Mouse (Mus musculus) forebrain, embryonic 16.5 days (tissue): ENCODE results near the gene Diras2. TPM values are rescaled to one million over a fixed set of nuclear protein-coding genes. Genes with fewer than 3 reads are reported as not detected.

Experiments used
- ATAC-seq: fragments of 200-750 bp; cut with Nextera tagmentation; 2 replicates; pipeline ENCODE4 v1.8.0; 2017; ENCODE audit warnings: mild to moderate bottlenecking, moderate library complexity
- H3K27ac ChIP-seq: fragments of 300-500 bp; sonication (generic); 2 replicates; pipeline ENCODE4 v1.5.1; 2014; ENCODE audit warnings: low read length, control low read depth
- H3K27me3 ChIP-seq: fragments of 300-500 bp; sonication (generic); replicated peaks from 2 replicates; pipeline ENCODE4 v1.6.1; 2014; ENCODE audit warnings: low read length; ENCODE audit not compliant: control insufficient read depth, insufficient read depth
- H3K36me3 ChIP-seq: fragments of 300-500 bp; sonication (generic); 2 replicates; pipeline ENCODE4 v1.6.1; 2014; ENCODE audit not compliant: control insufficient read depth, insufficient read depth
- H3K4me1 ChIP-seq: fragments of 300-500 bp; sonication (generic); replicated peaks from 2 replicates; pipeline ENCODE4 v1.6.1; 2014; ENCODE audit warnings: low read length; ENCODE audit not compliant: control insufficient read depth, insufficient read depth
- H3K4me2 ChIP-seq: fragments of 300-500 bp; sonication (generic); 2 replicates; pipeline ENCODE4 v1.6.1; 2014; ENCODE audit warnings: mild to moderate bottlenecking, low read length, control low read depth
- H3K4me3 ChIP-seq: fragments of 300-500 bp; sonication (generic); replicated peaks from 2 replicates; pipeline ENCODE4 v1.5.1; 2014; ENCODE audit warnings: mild to moderate bottlenecking, low read length, control low read depth
- H3K9ac ChIP-seq: fragments of 300-500 bp; sonication (generic); replicated peaks from 2 replicates; pipeline ENCODE4 v1.6.1; 2014; ENCODE audit warnings: low read depth, low read length, control low read depth
- H3K9me3 ChIP-seq: fragments of 300-500 bp; sonication (generic); 2 replicates; pipeline ENCODE4 v1.6.1; 2016; ENCODE audit warnings: low read length; ENCODE audit not compliant: control insufficient read depth
- WGBS: fragments of 180-500 bp; shearing (Covaris S2); extraction: QIAGEN DNeasy Blood & Tissue Kit; methylation state at CpG from one replicate; pipeline ENCODE4 v1.1.7; 2014; 5-methylcytosine and 5-hydroxymethylcytosine counted together
- polyA plus RNA-seq: library from polyadenylated mRNA; unstranded; fragments of >200 nt; fragmentation: Nextera tagmentation; extraction: Ambion mirVana; gene quantifications from 2 replicates; pipeline ENCODE4 v1.2.1, GENCODE M21; 2015

Diras2 gene
- polyA plus RNA-seq, 1 experiment from 2014 or later: 4.3 TPM

DNA sequence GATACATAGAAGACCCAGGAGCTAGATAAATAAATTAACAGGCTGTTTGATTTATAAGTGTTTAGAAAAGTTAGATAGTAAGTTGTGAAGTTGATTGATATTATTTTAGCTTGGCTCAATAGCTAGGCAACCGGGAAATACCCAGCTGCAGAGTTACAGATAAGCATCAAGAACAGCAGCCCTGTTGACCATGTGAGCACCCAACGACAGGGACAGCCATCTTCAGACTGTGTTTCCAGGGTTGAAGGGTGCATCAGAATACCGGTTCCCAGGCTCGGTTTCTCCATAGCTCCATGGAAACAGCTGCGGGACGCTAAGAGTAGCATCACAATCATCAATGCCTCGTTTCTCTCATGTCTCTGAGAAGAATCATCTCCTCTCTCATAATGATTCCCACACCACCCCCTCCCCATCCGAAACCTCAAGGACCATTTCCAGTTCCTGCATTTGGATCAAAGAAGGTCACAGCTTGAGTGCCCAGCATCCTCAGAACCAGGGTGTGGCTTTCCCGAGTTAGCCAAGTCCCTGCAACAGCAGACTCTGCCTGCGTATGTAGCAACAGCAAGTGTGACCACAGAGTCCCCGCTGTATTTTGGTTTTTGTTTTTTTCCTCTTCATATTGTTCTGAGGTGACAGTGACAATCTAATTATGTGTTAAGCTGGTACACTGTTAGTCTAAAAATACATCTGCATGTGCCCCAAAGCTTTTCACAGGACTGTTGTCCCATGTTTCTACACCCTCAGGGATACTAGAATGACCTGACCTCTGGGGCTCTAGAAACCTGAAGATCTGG is 40.7 kb upstream of the Diras2 start:
- no peaks in the 10 kb centered on the region for H3K9me3 ChIP-seq
- 0 out of 2 replicates have a peak, but pooled peaks cover 2% of the 10 kb centered on the region for H3K27me3 ChIP-seq
- no peak overlapping the region for H3K9ac ChIP-seq
- H3K4me3 ChIP-seq: no peak overlapping the region
- H3K4me2 ChIP-seq: no peak overlapping the region
- 85% methylated on average over 11 of the region's 11 CpGs for WGBS
- no peaks in the 10 kb centered on the region for H3K36me3 ChIP-seq
- H3K4me1 ChIP-seq: peaks cover 5% of the 10 kb centered on the region; the same call in 1 of the 2 replicates
- no peak overlapping the region for H3K27ac ChIP-seq
- no peak for ATAC-seq

DNA sequence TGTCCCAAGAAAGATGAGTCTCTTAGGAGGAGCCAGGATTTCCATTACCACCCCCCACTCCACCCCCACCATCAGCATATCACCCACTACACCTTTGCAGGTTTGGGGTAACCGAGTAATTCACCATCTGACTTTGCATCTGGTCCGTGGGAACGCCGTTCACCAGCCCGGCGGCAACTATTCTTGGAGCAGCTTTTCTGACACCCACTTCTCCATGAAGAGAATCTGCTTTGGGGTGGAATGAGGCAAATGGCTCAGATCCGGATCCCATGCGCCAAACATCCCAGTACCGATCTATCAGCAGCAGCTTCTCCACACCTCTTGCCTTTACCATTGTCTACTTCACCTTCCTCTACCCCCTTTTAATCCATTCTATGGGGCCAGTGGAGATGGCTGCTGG is 39.2 kb upstream of the Diras2 start:
- H3K4me2 ChIP-seq: no peak overlapping the region
- H3K9me3 ChIP-seq: no peaks in the 10 kb centered on the region
- no peaks in the 10 kb centered on the region for H3K27me3 ChIP-seq
- WGBS: 87% methylated on average over 9 of the region's 9 CpGs
- no peaks in the 10 kb centered on the region for H3K36me3 ChIP-seq
- H3K9ac ChIP-seq: no peak overlapping the region
- no peak overlapping the region for H3K4me3 ChIP-seq
- H3K27ac ChIP-seq: no peak overlapping the region
- H3K4me1 ChIP-seq: peaks cover 6% of the 10 kb centered on the region
- no peak for ATAC-seq

DNA sequence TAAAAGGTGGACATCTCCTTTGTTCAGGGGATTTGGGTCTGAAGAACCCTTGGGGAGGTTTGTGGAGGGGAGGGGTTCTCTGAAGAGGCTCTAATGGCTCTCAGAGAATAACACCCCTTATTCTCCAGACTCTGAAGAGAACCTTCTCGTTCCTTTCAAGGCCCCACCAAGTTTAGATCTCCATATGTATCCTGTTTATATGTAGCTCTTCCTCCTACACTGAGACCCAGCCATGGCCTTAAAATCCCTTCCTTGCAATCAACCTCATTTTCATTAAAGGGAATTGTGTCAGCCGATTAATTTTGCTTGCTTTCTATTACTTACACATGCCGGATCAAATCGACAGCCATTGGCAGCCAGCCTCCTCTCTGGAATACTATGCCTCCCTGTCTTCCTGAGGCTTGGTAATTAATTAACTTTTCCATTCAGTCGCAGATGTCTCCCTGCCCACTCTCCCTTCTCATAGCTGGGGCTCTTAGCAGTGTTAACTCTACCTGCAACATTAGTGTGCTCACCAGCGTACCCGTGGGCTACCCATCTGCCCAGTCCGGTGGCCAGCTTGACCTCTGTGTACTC is 38.2 kb upstream of the Diras2 start:
- Histone ChIP-seq H3K27me3 (no peaks in the 10 kb centered on the region), H3K4me3 (no peak overlapping the region), H3K4me2 (no peak overlapping the region), H3K4me1 (peaks cover 11% of the 10 kb centered on the region), H3K9ac (no peak overlapping the region), H3K9me3 (no peaks in the 10 kb centered on the region), H3K36me3 (no peaks in the 10 kb centered on the region), H3K27ac (no peak overlapping the region)
- WGBS: 31% methylated on average over 8 of the region's 8 CpGs
- no peak for ATAC-seq

GRCm38 (mm10) chr13:52566777-52567176 is 35.7 kb upstream of the Diras2 start:
- 77% methylated on average over 7 of the region's 7 CpGs for WGBS
- ATAC-seq: no peak

DNA sequence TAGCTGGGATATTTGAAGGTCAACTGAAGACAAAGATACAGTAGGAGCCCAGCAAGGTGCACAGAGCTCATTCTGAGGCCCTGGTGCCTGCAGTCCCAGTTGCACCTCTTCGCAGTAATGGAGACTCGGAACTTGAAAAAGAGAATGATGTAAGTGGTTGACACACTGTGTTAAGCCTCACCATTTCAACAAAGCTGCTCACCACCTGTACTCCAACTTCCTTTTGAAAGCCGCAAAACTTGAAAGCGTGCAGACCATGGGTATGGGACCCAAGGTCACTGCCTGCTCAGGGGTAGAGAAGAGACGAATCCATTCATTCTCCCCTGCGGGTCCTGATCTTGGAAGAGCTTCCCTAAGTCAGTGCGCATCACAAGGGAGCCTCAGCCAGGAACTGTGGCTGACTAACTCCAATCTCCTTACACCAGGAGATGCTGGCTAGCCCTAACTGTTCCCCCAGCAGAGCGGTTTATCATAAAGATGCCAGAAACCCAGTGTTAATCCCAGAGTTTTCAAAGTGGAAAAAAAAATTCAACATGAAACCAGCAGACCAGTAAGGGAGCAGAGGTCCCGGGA is 35.2 kb upstream of the Diras2 start:
- no peak for ATAC-seq
- no peak overlapping the region for H3K4me3 ChIP-seq

More at GRCm38 (mm10) chr13:52566777-52567176, 35.7 kb upstream of the Diras2 start:
- no peaks in the 10 kb centered on the region for H3K9me3 ChIP-seq
- no peaks in the 10 kb centered on the region for H3K36me3 ChIP-seq
- H3K27me3 ChIP-seq: no peaks in the 10 kb centered on the region
- H3K9ac ChIP-seq: no peak overlapping the region
- H3K4me3 ChIP-seq: no peak overlapping the region
- no peak overlapping the region for H3K4me2 ChIP-seq
- H3K4me1 ChIP-seq: peaks cover 20% of the 10 kb centered on the region
- no peak overlapping the region for H3K27ac ChIP-seq

GRCm38 (mm10) chr13:52565103-52565739 is 34.1 kb upstream of the Diras2 start:
- WGBS: 67% methylated on average over 18 of the region's 18 CpGs
- Histone ChIP-seq H3K4me3 (no peak overlapping the region), H3K9ac (no peak overlapping the region), H3K27me3 (no peaks in the 10 kb centered on the region), H3K27ac (no peak overlapping the region), H3K9me3 (no peaks in the 10 kb centered on the region), H3K4me2 (no peak overlapping the region; the same call in 1 of the 2 replicates), H3K36me3 (no peaks in the 10 kb centered on the region), H3K4me1 (peaks cover 31% of the 10 kb centered on the region)
- ATAC-seq: no peak; the same call in 1 of the 2 replicates

More for the DNA sequence above, 35.2 kb upstream of the Diras2 start:
- no peaks in the 10 kb centered on the region for H3K27me3 ChIP-seq
- H3K36me3 ChIP-seq: no peaks in the 10 kb centered on the region
- peaks cover 24% of the 10 kb centered on the region for H3K4me1 ChIP-seq
- WGBS: 94% methylated on average over 9 of the region's 9 CpGs
- H3K4me2 ChIP-seq: no peak overlapping the region
- H3K27ac ChIP-seq: no peak overlapping the region
- H3K9me3 ChIP-seq: no peaks in the 10 kb centered on the region
- H3K9ac ChIP-seq: no peak overlapping the region

GRCm38 (mm10) chr13:52562166-52562571 is 31.1 kb upstream of the Diras2 start:
- no peak overlapping the region for H3K4me3 ChIP-seq
- no peaks in the 10 kb centered on the region for H3K27me3 ChIP-seq
- 2% methylated on average over 4 of the region's 4 CpGs for WGBS
- H3K36me3 ChIP-seq: no peaks in the 10 kb centered on the region
- ATAC-seq: peak; percentile 96
- H3K4me1 ChIP-seq: peaks cover 26% of the 10 kb centered on the region
- no peak overlapping the region; the same call in 1 of the 2 replicates for H3K27ac ChIP-seq
- no peaks in the 10 kb centered on the region for H3K9me3 ChIP-seq
- H3K4me2 ChIP-seq: no peak overlapping the region
- H3K9ac ChIP-seq: no peak overlapping the region

DNA sequence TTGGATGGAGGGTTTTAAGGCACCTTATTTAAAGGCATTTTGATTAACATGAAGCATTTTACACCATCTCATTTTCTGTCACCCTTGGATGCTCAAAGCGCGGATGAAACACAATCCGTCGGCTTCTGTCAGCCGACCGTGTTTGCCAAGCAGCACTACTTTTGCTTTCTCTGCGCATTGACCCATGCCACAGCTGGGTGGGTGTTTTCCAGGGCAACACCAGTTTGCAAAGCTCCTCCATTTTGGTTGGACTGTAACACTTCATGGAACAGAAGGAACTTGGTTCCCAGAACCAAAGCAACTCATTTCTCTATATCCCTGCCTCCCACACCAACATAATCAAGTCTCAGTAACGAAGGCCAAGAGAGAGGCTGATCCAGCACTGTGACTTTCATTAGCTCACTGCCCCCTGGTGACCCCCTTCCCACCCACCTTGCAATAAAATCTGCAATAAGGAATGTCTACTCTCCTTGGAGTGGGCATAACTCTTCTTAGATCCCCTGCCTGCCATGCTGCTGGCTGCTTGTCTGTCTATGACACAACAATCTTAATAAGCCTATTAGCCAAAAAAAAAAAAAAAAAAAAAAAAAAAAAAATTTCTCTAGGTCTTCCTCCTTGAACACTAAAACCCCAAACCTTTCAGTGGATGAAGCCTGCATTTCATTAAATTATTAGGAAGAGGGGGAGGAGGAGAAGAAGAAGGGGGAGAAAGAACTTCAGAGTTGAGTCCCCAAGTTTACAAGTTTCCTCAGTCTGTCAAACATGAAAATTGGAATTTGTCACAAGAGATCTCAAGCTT is 30.5 kb upstream of the Diras2 start:
- Histone ChIP-seq H3K27ac (peak overlapping the region; percentile 11), H3K9ac (no peak overlapping the region), H3K4me3 (no peak overlapping the region), H3K4me2 (no peak overlapping the region), H3K4me1 (peaks cover 26% of the 10 kb centered on the region), H3K27me3 (no peaks in the 10 kb centered on the region), H3K9me3 (no peaks in the 10 kb centered on the region), H3K36me3 (no peaks in the 10 kb centered on the region)
- whole genome bisulfite sequencing: 63% methylated on average over 8 of the region's 8 CpGs
- 0 out of 2 replicates have a peak, but pooled peaks have one; percentile 3 for ATAC-seq
